Mouse (Mus musculus): ENCODE data around the gene Gm5134.
A peak's percentile ranks its signal among the peaks of the same experiment; 100 is the strongest.

Gene Gm5134

GRCm38 (mm10) chr10:75996315-75996714 is 42.0 kb downstream of the Gm5134 start:
- DNase-seq, result no peak

- DNase-seq, result no peak
These were observed 46.8 kb downstream of the Gm5134 start for GRCm38 (mm10) chr10:76001160-76001559.

GRCm38 (mm10) chr10:76002101-76002521 is 47.8 kb downstream of the Gm5134 start:
- no peak for DNase-seq

GRCm38 (mm10) chr10:76002615-76003014 is 48.3 kb downstream of the Gm5134 start:
- no peak for DNase-seq

- DNase-seq, result no peak
These were observed 48.9 kb downstream of the Gm5134 start for GRCm38 (mm10) chr10:76003221-76003620.

- DNase-seq, result no peak
These were observed 52.1 kb downstream of the Gm5134 start for GRCm38 (mm10) chr10:76006385-76006784.

GRCm38 (mm10) chr10:76009812-76010211 is 55.5 kb downstream of the Gm5134 start:
- no peak for DNase-seq

GRCm38 (mm10) chr10:76012922-76013321 is 58.6 kb downstream of the Gm5134 start:
- DNase-seq, result no peak

GRCm38 (mm10) chr10:76016886-76017285 is 62.6 kb downstream of the Gm5134 start:
- no peak for DNase-seq

GRCm38 (mm10) chr10:76021728-76022127 is 67.4 kb downstream of the Gm5134 start:
- no peak for DNase-seq

GRCm38 (mm10) chr10:76023921-76024320 is 69.6 kb downstream of the Gm5134 start:
- no peak for DNase-seq

- DNase-seq, result no peak
These were observed 71.3 kb downstream of the Gm5134 start for GRCm38 (mm10) chr10:76025470-76026190.

GRCm38 (mm10) chr10:76027127-76028015 is 73.1 kb downstream of the Gm5134 start:
- no peak for DNase-seq

GRCm38 (mm10) chr10:76028016-76028366 is 73.7 kb downstream of the Gm5134 start:
- no peak for DNase-seq

- DNase-seq, result no peak
These were observed 74.1 kb downstream of the Gm5134 start for GRCm38 (mm10) chr10:76028396-76028795.

- no peak for DNase-seq
These were observed 75.0 kb downstream of the Gm5134 start for GRCm38 (mm10) chr10:76029276-76029675.

GRCm38 (mm10) chr10:76030496-76030895 is 76.2 kb downstream of the Gm5134 start:
- DNase-seq, result peak; percentile 11

- no peak for DNase-seq
These were observed 77.4 kb downstream of the Gm5134 start for GRCm38 (mm10) chr10:76031511-76032401.

- peak; percentile 96 for DNase-seq
These were observed 78.2 kb downstream of the Gm5134 start, which contains the start of gene Zfp280b for GRCm38 (mm10) chr10:76032402-76033118. Zfp280b (plus strand) TSS chr10:76032650.

- DNase-seq, result no peak
These were observed 78.8 kb downstream of the Gm5134 start for GRCm38 (mm10) chr10:76033119-76033455.

- DNase-seq, result peak; percentile 12
These were observed 79.8 kb downstream of the Gm5134 start for GRCm38 (mm10) chr10:76034001-76034600.

GRCm38 (mm10) chr10:76035277-76035676 is 81.0 kb downstream of the Gm5134 start:
- no peak for DNase-seq

Measured in thymus, postnatal 25 days (tissue).